Mouse (Mus musculus) ES-E14 (cell line): ENCODE data around the gene Slc9b1. TPM values are rescaled to one million over a fixed set of nuclear protein-coding genes. Genes with fewer than 3 reads are reported as not detected.

Experiments
- DNase-seq: peaks from one replicate; pipeline ENCODE4 v3.0.0-alpha.2; 2013; ENCODE audit warnings: low read depth, low spot score
- H3K27ac ChIP-seq: 2 replicates; pipeline ENCODE4 v1.5.1; 2012; ENCODE audit warnings: low read depth, mild to moderate bottlenecking, low read length, moderate library complexity, mixed read lengths; ENCODE audit not compliant: poor library complexity, insufficient read depth, severe bottlenecking
- H3K36me3 ChIP-seq: 2 replicates; pipeline ENCODE4 v1.6.1; 2012; ENCODE audit warnings: mild to moderate bottlenecking, low read length, moderate library complexity, mixed read lengths; ENCODE audit not compliant: control insufficient read depth, poor library complexity, insufficient read depth, severe bottlenecking
- H3K4me1 ChIP-seq, 2 experiments: fragments of 150-350 bp in 1 of 2; sonication (generic) in 1 of 2; 2 replicates each; pipeline ENCODE4 v1.6.1; 2012; ENCODE audit warnings: low read length in 2 of 2, mild to moderate bottlenecking in 1 of 2, mixed read lengths in 1 of 2; ENCODE audit not compliant: control insufficient read depth in 2 of 2, insufficient read depth in 2 of 2, poor library complexity in 1 of 2
- H3K4me3 ChIP-seq, 2 experiments: fragments of 150-350 bp in 1 of 2; sonication (generic) in 1 of 2; 2 replicates each; pipeline ENCODE4 v1.5.1; 2012; ENCODE audit warnings: low read length in 2 of 2, low read depth in 1 of 2, mild to moderate bottlenecking in 1 of 2, mixed read lengths in 1 of 2; ENCODE audit not compliant: insufficient read depth in 1 of 2, poor library complexity in 1 of 2, severe bottlenecking in 1 of 2
- H3K9ac ChIP-seq: 2 replicates; pipeline ENCODE4 v1.6.1; 2012; ENCODE audit warnings: low read depth, mild to moderate bottlenecking, low read length, mixed read lengths; ENCODE audit not compliant: poor library complexity, insufficient read depth, severe bottlenecking
- H3K9me3 ChIP-seq: fragments of 150-350 bp; sonication (generic); 2 replicates; pipeline ENCODE4 v1.6.1; 2012; ENCODE audit warnings: low read depth, mild to moderate bottlenecking, low read length; ENCODE audit not compliant: control insufficient read depth, insufficient read depth
- CHD2 ChIP-seq: IDR thresholded peaks from 2 replicates; pipeline ENCODE4 v1.6.1; 2014; ENCODE audit warnings: mild to moderate bottlenecking, low read depth, low read length, inconsistent platforms
- HCFC1 ChIP-seq: IDR thresholded peaks from 2 replicates; pipeline ENCODE4 v1.6.1; 2012; ENCODE audit warnings: low read length, inconsistent platforms, borderline replicate concordance; ENCODE audit not compliant: insufficient read depth
- MAFK ChIP-seq: IDR thresholded peaks from 2 replicates; pipeline ENCODE4 v1.6.1; 2014; ENCODE audit warnings: mild to moderate bottlenecking, low read depth, low read length, inconsistent platforms; ENCODE audit not compliant: insufficient read depth
- ZC3H11A ChIP-seq: IDR thresholded peaks from 2 replicates; pipeline ENCODE4 v1.6.1; 2012; ENCODE audit warnings: low read depth, mild to moderate bottlenecking, inconsistent platforms, low read length, borderline replicate concordance
- ZNF384 ChIP-seq: IDR thresholded peaks from 2 replicates; pipeline ENCODE4 v1.6.1; 2012; ENCODE audit warnings: low read depth, low read length, inconsistent platforms
- in situ Hi-C, 2 experiments: fragments of 600-800 bp; cut with MboI; formaldehyde crosslinking; loops; one replicate each; pipeline ENCODE4 v1.15.1; 2025; ENCODE audit warnings: low sequenced_read_pairs in 2 of 2, inconsistent platforms in 1 of 2; ENCODE audit not compliant: unreplicated experiment in 2 of 2
- total RNA-seq: library from RNA; depleted of rRNA; stranded (reverse); fragments of 300-350 nt; gene quantifications from 2 replicates; pipeline ENCODE4 v1.2.3, GENCODE M21; 2012; rRNA removed

Gene Slc9b1
- total RNA-seq, 1 experiment, result 30.1 TPM

GRCm38 (mm10) chr3:135440221-135440620 lies 92.4 kb downstream of the Slc9b1 start:
- H3K9me3 ChIP-seq, result no peaks in the 10 kb centered on the region

GRCm38 (mm10) chr3:135440621-135441020 lies 92.8 kb downstream of the Slc9b1 start:
- DNase-seq, result no peak
- peaks cover 5% of the 10 kb centered on the region; the same call in 1 of the 2 replicates for H3K36me3 ChIP-seq
- no peak overlapping the region for H3K27ac ChIP-seq
- TF ChIP-seq ZC3H11A (no peak), HCFC1 (no peak), MAFK (no peak), CHD2 (no peak), ZNF384 (no peak)
- H3K4me1 ChIP-seq, result peaks cover 0 to 23% of the 10 kb centered on the region in 2 experiments; a peak in 3 of 4 replicates
- H3K9me3 ChIP-seq, result no peaks in the 10 kb centered on the region
- peak overlapping the region; percentile 66; the same call in 1 of the 2 replicates for H3K9ac ChIP-seq
- in situ Hi-C loops, result no loop called here
- H3K4me3 ChIP-seq, result peak overlapping the region; percentile 93 to 96

More at GRCm38 (mm10) chr3:135440221-135440620, 92.4 kb downstream of the Slc9b1 start:
- H3K4me1 ChIP-seq, result peaks cover 0 to 23% of the 10 kb centered on the region in 2 experiments; a peak in 3 of 4 replicates
- TF ChIP-seq ZC3H11A (no peak), CHD2 (no peak), HCFC1 (no peak), ZNF384 (no peak), MAFK (no peak)
- peak overlapping the region; percentile 38; the same call in 1 of the 2 replicates for H3K27ac ChIP-seq
- H3K36me3 ChIP-seq, result peaks cover 5% of the 10 kb centered on the region; the same call in 1 of the 2 replicates
- in situ Hi-C loops, result no loop called here
- H3K4me3 ChIP-seq, result peak overlapping the region; percentile 93 to 96
- peak overlapping the region; percentile 97 for H3K9ac ChIP-seq
- no peak for DNase-seq

- Histone ChIP-seq H3K4me3 (no peak overlapping the region), H3K27ac (no peak overlapping the region), H3K4me1 (peaks cover 0 to 20% of the 10 kb centered on the region in 2 experiments; a peak in 3 of 4 replicates), H3K36me3 (peaks cover 6% of the 10 kb centered on the region; the same call in 1 of the 2 replicates), H3K9me3 (no peaks in the 10 kb centered on the region), H3K9ac (no peak overlapping the region)
- in situ Hi-C loops, result no loop called here
- DNase-seq, result no peak
- no peak for TF ChIP-seq HCFC1
- TF ChIP-seq CHD2, result no peak
- TF ChIP-seq ZC3H11A, result no peak
Observed at GRCm38 (mm10) chr3:135444930-135445329, 97.1 kb downstream of the Slc9b1 start.

Other genes starting within 250 kb of the Slc9b1 start
- gene Cenpe, start 135.5 kb upstream of the Slc9b1 start, total RNA-seq, result 30.0 and 30.8 TPM in 2 replicates
- gene Bdh2, start 66.8 kb upstream of the Slc9b1 start, total RNA-seq, result 6.0 and 10.0 TPM in 2 replicates
- 5.2 and 8.8 TPM in 2 replicates for gene Slc9b2, start 40.3 kb upstream of the Slc9b1 start, total RNA-seq
- gene Cisd2, start 75.9 kb downstream of the Slc9b1 start, total RNA-seq, result 17.4 and 21.6 TPM in 2 replicates
- 298 and 321 TPM in 2 replicates for gene Ube2d3, start 90.1 kb downstream of the Slc9b1 start, total RNA-seq
- 75.2 and 83.9 TPM in 2 replicates for gene Manba, start 137.6 kb downstream of the Slc9b1 start, total RNA-seq